Mouse (Mus musculus) cortical plate, adult 2 months (tissue): ENCODE measurements at regions not wholly inside any gene's neighbourhood (a gene's known extent, or its start where the extent isn't known, plus 50 kb on each side); places are given as distances from the start of the nearest gene placed in this dataset.

Experiments
- CTCF ChIP-seq: fragments of 200-500 bp; IDR thresholded peaks from 2 replicates; pipeline ENCODE4 v1.5.1; 2011; ENCODE audit warnings: mild to moderate bottlenecking, control low read depth, low read length; ENCODE audit not compliant: insufficient read depth; ENCODE audit errors: extremely low read depth
- POLR2A ChIP-seq: fragments of 200-500 bp; IDR thresholded peaks from 2 replicates; pipeline ENCODE4 v1.6.1; 2011; ENCODE audit warnings: mild to moderate bottlenecking, low read length, control low read depth; ENCODE audit not compliant: insufficient read depth; ENCODE audit errors: extremely low read depth

- TF ChIP-seq CTCF, result no peak
- no peak for TF ChIP-seq POLR2A
Measured at GRCm38 (mm10) chr12:50281615-50282014, 367.3 kb downstream of the Prkd1 start.
